Mouse (Mus musculus): ENCODE results near the gene Gm3115. TPM values are rescaled to one million over a fixed set of nuclear protein-coding genes. Genes with fewer than 3 reads are reported as not detected.

Gm3115 gene
- polyA plus RNA-seq (2015; fragmentation: Illumina TruSeq; extraction: RNeasy Lipid Tissue Mini Kit (QIAGEN cat#74804); ENCODE audit: low read depth, low replicate concordance) = not detected

DNA sequence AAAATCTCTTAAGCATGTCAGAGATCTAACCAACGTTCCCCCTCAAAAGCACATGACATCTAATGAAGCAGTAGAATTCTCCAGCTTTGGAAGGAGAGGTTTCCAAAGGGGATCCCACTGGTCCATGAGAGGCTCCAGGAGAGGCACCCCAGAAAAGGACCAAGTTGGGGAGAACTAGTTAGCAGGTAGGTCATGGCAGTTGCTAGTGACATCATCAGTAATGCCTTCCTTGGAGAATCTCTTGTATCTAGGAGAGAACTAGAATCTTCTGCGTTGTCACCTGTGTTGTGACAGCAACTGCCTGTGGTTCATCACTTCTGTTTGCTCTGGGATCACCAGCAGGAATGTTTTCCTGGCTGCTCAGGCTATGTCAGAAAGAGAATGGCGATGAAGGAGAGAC is at the start of gene Gm3115:
Gene Gm3115, plus strand, starts transcription at position 301 of the 400 bp plus-strand sequence.

GRCm38 (mm10) chr14:4110426-4110825 is 26.5 kb downstream of the Gm3115 start, which contains the start of gene Gm8108:
Gene Gm8108 (plus strand): TSS chr14:4110526.

Other genes starting within 250 kb of the Gm3115 start
- not detected for gene Gm3033, start 237.9 kb upstream of the Gm3115 start, polyA plus RNA-seq (2015; fragmentation: Illumina TruSeq; extraction: RNeasy Lipid Tissue Mini Kit (QIAGEN cat#74804); ENCODE audit: low read depth, low replicate concordance)
- not detected for gene Gm2916, start 199.9 kb upstream of the Gm3115 start, polyA plus RNA-seq (2015; fragmentation: Illumina TruSeq; extraction: RNeasy Lipid Tissue Mini Kit (QIAGEN cat#74804); ENCODE audit: low read depth, low replicate concordance)
- gene Gm3029, start 152.4 kb upstream of the Gm3115 start, polyA plus RNA-seq (2015; fragmentation: Illumina TruSeq; extraction: RNeasy Lipid Tissue Mini Kit (QIAGEN cat#74804); ENCODE audit: low read depth, low replicate concordance) = not detected
- 0.48 TPM for gene Gm3095, start 120.6 kb upstream of the Gm3115 start, polyA plus RNA-seq (2015; fragmentation: Illumina TruSeq; extraction: RNeasy Lipid Tissue Mini Kit (QIAGEN cat#74804); ENCODE audit: low read depth, low replicate concordance)
- gene Gm3099, start 85.7 kb upstream of the Gm3115 start, polyA plus RNA-seq (2015; fragmentation: Illumina TruSeq; extraction: RNeasy Lipid Tissue Mini Kit (QIAGEN cat#74804); ENCODE audit: low read depth, low replicate concordance) = not detected
- gene Gm5796, start 60.2 kb upstream of the Gm3115 start, polyA plus RNA-seq (2015; fragmentation: Illumina TruSeq; extraction: RNeasy Lipid Tissue Mini Kit (QIAGEN cat#74804); ENCODE audit: low read depth, low replicate concordance) = 0.34 TPM
- gene Gm8108, start 26.4 kb downstream of the Gm3115 start, polyA plus RNA-seq (2015; fragmentation: Illumina TruSeq; extraction: RNeasy Lipid Tissue Mini Kit (QIAGEN cat#74804); ENCODE audit: low read depth, low replicate concordance) = 1.6 TPM
- not detected for gene Gm3127, start 80.9 kb downstream of the Gm3115 start, polyA plus RNA-seq (2015; fragmentation: Illumina TruSeq; extraction: RNeasy Lipid Tissue Mini Kit (QIAGEN cat#74804); ENCODE audit: low read depth, low replicate concordance)
- 1.7 TPM for gene Gm2974, start 98.5 kb downstream of the Gm3115 start, polyA plus RNA-seq (2015; fragmentation: Illumina TruSeq; extraction: RNeasy Lipid Tissue Mini Kit (QIAGEN cat#74804); ENCODE audit: low read depth, low replicate concordance)
- gene Gm3138, start 165.5 kb downstream of the Gm3115 start, polyA plus RNA-seq (2015; fragmentation: Illumina TruSeq; extraction: RNeasy Lipid Tissue Mini Kit (QIAGEN cat#74804); ENCODE audit: low read depth, low replicate concordance) = not detected
- gene Gm3149, start 233.2 kb downstream of the Gm3115 start, polyA plus RNA-seq (2015; fragmentation: Illumina TruSeq; extraction: RNeasy Lipid Tissue Mini Kit (QIAGEN cat#74804); ENCODE audit: low read depth, low replicate concordance) = not detected